Mouse (Mus musculus) 416B (cell line): ENCODE data around the gene Rps27l.

ENCODE experiments used
- DNase-seq: peaks from one replicate; pipeline ENCODE4 v3.0.0; 2011; ENCODE audit warnings: low read depth

Rps27l gene

GRCm38 (mm10) chr9:66982085-66982484, 36.2 kb downstream of the Rps27l start:
- DNase-seq, result no peak

- DNase-seq, result no peak
These were observed 39.5 kb downstream of the Rps27l start for GRCm38 (mm10) chr9:66985377-66985776.

GRCm38 (mm10) chr9:66988198-66988887, 42.5 kb downstream of the Rps27l start:
- DNase-seq, result no peak

GRCm38 (mm10) chr9:66988888-66989414, 43.1 kb downstream of the Rps27l start:
- peak; percentile 85 for DNase-seq

GRCm38 (mm10) chr9:66989581-66989980, 43.7 kb downstream of the Rps27l start:
- DNase-seq, result no peak

GRCm38 (mm10) chr9:66990046-66990445, 44.2 kb downstream of the Rps27l start:
- no peak for DNase-seq

- peak; percentile 86 for DNase-seq
These were observed 45.3 kb downstream of the Rps27l start for GRCm38 (mm10) chr9:66991021-66991749.

- DNase-seq, result peak; percentile 73
These were observed 46.0 kb downstream of the Rps27l start for GRCm38 (mm10) chr9:66991750-66992410.
